Mouse (Mus musculus): ENCODE results near the gene Fkbp5.
"Not testable (repeated sequence)": the region's sequence is repeated elsewhere in the genome, so short reads cannot be mapped to it uniquely, and the experiment has no call there.

Fkbp5 gene

DNA sequence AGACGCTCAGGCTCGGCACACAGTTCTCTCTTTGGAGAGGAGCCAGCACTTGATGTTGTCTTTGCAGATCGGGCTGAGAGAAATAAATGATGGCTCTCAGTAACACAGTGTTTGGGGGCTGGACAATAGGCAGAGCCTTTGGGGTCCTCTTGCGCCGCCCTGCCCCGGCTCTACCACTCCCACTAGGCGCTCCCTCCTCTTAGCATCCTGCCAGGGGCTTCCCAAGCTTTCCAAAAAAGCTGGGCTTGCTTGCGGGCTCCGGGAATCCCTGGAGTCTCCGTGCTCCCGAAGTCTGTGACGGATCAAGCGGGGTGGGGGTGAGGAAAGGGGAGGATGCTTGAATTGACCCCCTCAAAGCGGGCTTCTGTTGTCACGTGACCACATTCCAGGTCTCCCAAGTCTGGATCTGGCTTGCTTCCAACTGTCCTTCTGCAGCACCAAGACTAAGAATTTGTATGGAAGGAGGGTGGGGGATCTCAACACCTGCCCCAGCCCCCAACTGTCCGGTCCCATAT lies at the start of gene Fkbp5:
Gene Fkbp5, minus strand, starts transcription at position 87 of the 515 bp plus-strand sequence.
- peak; percentile 49 for DNase-seq (ENCODE audit: low read depth, low spot score)

DNA sequence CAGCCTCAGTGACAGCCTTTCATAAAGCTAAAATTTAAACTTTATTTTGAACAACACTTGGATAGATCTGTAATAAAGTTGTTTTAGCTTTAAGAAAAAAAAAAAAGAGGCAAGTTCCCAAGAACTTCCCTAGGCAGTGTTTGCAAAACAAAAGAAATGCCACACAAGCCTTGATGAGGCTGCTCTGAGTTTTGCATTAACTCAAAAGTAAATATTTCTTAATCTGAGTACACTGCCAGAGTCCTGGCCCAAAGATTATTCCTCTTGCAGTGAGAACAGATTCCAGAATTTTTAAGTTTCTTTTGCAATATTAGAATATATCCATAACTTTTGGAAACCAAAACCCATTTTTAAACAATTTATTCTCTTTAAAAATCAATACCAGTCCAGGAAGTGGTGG lies 47.9 kb upstream of the Fkbp5 start:
- no peak for DNase-seq (ENCODE audit: low read depth, low spot score)

DNA sequence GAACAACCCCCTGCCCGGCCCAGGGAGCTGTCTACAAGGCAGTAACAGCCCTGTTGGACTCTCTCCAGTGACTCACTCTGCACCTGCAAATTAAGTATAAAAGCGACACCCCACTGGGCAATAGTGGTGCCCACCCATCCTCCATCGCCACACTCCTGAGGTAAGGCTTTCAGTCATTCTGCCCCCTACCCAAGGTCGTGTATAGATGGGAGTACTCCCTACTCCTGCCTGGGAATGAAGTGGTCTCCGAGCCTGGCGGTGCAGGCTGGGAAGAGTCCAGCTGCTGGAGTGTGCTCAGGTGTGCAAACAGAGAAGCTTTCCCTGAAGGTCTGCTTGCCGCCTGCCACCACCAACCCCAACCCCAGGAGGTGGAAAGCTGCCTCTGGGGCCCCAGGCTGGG lies 44.3 kb upstream of the Fkbp5 start:
- DNase-seq (ENCODE audit: low read depth, low spot score), result no peak

DNA sequence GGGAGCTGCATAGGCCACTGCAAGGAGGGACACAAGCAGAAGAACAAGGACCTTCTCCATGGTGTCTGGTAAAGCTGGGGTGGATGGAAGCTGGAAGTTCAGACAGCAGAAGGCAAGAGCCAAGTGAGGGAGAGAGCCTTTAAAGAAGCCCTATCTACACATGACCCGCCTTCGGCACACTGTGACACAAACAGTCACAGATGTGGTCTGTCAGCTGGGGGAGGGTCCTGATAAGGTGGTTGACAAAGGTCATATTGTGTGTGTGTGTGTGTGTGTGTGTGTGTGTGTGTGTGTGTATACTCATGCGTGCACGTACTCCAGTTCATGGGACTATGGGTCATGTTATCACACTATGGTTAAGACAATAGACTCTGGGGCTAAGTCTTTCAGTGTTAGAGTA lies 43.3 kb upstream of the Fkbp5 start, which contains the start of gene Clps:
Gene Clps, minus strand, starts transcription at position 169 of the 400 bp plus-strand sequence.
- DNase-seq (ENCODE audit: low read depth, low spot score), result no peak

DNA sequence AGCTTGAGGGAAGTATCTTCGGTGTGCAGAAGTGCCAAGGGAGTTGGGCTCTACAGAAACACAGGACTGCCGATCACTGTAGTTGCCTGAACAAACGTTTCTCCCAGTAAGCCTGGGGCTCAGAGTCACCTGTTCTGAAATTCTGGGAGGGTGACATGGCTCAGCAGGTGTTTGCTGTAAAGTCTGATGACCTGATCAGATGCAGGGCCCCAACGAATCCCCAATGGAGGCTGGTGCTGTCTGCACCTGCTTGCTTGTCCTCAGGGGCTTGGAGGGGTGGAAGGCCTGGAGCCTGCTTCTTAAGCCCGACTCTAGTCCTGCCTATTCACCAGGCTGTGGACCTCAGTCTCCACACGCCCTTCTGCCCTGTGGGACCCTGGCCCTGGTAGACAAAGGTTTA lies 40.4 kb upstream of the Fkbp5 start:
- no peak for DNase-seq (ENCODE audit: low read depth, low spot score)

DNA sequence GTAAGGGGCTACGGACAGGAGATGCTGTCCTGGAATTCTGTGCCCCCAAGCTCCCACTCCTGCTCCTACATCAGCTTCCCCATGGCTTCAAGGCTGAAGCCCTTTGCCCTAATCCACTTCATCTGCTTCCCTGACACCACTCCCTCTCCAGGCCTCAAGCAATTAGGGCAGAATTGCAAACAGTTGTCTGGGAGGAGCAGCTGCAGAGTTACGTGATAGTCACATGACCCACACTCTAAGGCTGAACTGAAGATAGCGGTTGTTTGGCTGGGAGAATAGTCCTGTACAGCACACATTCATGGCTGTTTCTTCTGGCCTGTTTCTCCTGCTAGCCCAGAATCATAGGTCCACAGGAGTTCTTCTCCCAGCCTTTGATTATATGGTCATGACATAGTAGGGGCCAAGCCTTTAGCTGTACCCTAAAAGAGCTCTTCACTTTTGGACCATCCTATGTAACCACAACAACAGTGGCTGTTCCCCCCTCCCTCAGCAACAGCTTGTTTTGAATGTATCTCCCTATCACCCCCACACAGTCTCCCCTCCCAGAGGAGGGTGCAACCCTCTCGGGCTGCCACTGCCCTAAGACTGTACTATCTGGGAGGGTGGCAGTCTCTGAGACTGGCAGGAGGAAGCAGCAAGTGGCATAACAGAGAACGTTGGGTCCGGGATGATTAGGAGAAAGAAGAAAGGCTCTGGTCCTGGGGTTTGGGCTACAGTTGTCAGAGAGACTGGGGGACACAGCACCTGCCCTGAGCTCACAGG lies 39.5 kb upstream of the Fkbp5 start:
- no peak for DNase-seq (ENCODE audit: low read depth, low spot score)

DNA sequence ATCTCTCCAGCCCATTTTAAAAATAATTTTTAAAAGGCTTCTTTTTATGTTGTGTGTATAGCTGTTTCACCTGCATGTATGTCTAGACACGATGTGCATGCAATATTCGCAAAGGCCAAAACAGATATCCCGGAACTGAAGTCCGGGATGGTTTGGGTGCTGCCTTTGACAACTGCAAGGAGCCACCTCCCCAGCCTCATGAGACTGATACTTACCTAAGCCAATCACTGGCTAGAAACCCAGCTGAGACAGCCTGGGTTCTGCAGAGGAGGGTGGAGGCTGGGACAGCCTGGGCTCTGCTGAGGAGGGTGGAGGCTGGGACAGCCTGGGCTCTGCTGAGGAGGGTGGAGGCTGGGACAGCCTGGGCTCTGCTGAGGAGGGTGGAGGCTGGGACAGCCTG lies 36.7 kb upstream of the Fkbp5 start:
- DNase-seq (ENCODE audit: low read depth, low spot score), result not testable (repeated sequence)

DNA sequence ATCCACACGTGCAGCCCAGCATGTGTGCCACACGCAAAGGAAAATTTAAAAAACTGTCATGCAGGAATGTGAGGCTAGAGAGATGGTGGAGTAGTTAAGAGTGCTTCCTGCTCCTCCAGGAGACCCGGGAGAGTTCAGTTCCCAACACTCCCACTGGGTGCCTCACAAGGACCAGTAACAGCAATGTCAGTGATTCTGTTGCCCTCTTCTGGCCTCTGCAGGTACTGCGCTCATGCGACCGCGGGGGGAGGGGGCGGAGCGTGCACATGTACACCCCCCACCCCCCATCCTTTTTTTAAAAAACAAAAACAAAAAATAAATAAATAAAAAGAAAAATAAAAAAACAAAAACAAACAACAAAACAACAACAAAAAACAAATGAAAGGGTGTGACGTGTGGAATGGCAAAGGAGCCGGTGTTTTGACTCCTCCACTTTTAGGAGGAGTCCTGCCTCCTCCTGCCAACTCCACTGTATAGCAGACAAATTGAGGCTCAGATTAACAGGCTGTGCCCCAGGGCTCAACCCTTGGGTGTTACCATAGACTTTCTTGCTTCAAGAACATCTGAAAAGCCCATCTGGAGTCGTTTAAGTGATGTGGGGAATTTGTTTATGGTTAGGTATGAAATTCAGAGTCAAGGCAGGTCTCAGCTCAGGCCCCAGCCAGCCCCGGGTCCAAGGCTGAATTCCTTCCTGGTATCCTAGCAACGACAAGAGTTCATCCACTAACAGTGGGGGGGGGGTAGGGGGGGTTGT lies 35.9 kb upstream of the Fkbp5 start:
- peak; percentile 59 for DNase-seq (ENCODE audit: low read depth, low spot score)

DNA sequence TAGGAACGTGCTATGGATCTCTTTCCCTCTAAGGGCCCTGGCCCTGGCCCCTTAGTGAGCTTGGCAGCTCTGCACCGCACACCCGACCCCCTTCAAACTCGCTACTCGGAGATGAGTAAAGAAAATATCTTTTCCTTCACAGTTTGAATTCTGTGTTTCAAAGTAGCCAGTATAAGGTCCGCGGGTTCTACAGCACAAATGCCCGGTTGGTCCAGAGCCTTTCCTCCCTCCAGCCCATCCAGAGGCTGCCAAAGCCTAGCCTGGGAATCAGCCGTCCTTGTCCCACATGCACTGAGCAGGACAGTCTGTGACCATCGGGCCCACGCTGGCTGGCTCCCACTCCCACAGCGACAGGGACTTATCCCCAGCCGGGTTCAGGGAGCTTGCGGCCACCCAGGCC lies 31.8 kb upstream of the Fkbp5 start, which contains the start of gene Clpsl2:
Gene Clpsl2, plus strand, starts transcription at position 301 of the 400 bp plus-strand sequence.
- no peak for DNase-seq (ENCODE audit: low read depth, low spot score)

DNA sequence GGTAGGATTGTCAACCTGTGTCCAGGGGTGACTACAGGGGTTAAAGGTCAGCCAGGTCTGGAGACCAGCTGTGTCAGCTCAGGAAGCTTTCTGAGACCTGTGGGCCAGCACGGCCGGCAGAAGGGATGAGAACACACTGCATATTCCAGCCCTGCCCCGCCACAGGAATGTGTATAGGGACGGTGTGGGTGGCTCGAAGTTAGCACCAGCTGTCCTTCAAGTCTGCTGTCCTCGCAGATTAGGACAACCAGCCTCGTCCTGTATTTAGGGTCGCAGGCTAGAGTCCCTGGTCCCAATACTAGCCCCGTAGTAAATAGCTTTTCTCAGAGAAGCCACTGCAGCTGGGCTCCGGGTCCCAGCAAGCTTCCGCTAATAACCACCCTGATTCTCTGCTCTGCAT lies 31.2 kb upstream of the Fkbp5 start:
- DNase-seq (ENCODE audit: low read depth, low spot score), result no peak

DNA sequence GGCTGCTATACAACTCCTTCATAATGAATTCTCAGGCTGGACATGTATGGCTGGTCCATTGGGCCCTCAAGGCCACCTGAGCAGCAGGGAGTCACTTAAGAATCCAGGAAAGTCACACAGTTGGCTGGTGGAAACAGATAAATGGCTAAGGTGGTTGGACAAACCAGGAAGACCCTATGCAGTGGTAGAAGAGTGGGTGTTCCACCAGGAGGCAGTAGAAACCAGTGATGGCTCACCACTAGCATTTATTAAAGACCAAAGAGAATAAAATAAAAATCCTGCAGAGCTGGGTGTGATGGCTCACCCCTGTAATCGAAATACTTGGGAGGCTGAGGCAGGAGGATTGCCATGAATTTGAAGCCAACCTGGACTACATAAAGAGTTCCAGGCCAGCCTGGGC lies 29.6 kb upstream of the Fkbp5 start:
- DNase-seq (ENCODE audit: low read depth, low spot score), result no peak

DNA sequence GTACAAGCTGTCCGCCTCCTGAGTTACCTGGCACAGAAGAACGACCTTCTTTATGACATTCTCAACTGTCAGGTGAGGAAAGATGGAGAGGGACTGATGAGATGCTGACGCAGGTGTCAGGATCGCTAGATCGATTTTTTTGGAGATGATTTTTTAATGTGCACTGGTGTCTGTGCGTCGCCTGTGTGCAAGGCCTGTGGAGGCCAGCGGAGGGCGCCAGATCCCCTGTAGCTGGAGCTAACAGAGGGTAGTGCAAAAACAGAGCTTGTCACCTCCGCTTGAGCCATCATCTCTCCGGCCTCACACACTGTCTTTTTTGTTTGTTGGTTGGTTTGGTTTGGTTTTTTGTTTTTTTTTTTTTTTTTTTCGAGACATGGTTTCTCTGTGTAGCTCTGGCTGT lies 20.6 kb upstream of the Fkbp5 start:
- no peak for DNase-seq (ENCODE audit: low read depth, low spot score)

DNA sequence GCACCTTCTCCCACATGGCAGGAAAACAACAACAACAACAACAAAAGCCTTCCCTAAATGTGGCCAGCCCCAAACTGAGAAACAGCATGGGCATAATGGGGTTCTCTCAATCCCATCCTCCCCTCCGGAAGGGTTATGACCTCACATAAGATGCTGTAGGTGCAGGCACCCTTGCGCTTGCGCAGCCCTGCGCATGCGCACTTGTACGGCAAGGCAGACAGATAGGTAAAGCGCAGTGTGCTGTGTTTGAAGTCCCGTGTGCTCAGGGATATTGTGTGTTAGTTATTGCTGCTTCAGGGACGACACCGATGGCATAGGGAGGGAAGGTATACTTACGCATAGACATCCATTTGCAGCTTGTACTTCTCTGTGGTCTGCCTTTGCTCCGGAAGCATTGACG lies 16.0 kb upstream of the Fkbp5 start:
- DNase-seq (ENCODE audit: low read depth, low spot score), result no peak

DNA sequence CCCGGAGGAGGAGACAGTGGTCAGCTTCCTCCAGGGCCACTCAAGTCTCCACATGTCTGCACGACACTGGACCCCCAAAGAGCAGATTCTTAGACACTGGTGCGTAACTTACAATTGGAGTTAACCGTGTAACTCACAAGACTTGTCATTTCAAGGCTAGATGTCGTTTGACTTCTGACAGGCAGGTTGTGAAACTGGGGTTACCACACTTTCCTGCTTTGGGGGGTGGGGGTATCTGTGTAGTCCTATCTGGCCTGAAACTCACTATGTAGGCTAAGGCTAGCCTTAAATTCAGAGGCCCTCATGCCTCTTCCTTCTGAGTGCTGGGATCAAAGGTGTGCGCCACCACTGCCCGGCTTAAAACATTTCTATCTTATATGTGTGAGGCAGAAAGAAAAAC lies 15.2 kb upstream of the Fkbp5 start:
- no peak for DNase-seq (ENCODE audit: low read depth, low spot score)

DNA sequence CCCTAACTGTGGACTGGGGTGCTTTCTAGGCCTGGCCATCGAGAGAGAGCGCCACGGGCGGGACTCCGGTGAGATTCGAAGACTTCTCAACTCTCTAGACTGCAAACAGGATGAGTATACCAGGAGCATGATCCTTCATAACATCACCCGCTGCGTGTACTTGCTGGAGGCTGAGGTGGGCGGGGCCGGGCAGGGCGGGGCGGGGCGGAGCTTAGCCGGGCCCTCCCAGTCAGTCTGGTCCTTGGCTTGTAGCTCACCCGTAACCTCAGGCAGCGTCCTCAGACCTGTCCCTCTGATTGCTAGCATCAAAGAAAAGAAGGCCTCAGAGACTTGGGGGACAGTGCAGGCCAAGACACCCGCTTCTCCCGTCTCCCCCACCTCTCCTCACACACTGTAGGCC lies 14.6 kb upstream of the Fkbp5 start:
- no peak for DNase-seq (ENCODE audit: low read depth, low spot score)

DNA sequence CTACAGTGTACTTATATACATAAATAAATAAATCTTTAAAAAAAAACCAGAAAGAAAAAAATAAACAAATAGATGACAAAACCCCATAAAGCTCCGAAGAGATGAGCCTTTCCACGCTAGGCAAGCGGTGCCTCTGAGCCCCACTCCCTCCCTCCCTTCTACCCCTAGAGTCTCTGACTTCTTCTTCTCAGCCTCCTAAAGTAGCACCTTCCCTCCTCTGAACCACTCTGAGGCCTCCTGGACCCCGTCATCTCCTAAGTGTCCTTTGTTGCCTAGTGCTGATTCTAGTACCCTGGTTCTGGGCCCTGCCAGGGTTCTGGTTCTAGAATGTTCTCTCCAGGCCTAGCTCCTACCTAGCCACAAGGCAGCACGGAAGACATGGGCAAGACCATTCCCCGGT lies 13.2 kb upstream of the Fkbp5 start, which contains the start of gene Armc12:
Gene Armc12, plus strand, starts transcription at position 301 of the 400 bp plus-strand sequence.
- DNase-seq (ENCODE audit: low read depth, low spot score), result no peak

DNA sequence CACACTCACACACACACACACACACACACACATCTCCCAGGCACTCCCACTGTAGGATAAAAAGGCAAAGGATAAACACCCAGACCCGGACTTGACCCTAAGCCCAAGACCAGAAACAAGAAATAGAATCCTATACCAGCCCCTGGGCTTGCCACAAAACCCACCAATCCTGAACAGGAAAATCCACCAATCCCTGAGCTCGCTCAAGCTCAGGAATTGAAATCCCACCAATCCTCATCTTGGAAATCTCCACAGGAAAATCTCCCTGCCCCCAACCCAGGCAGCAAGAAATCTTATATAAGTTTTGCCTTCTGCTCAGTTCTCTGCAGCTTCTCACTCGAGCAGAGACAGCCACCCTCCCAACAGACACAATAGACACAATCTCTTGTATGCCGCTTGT lies 11.8 kb upstream of the Fkbp5 start:
- DNase-seq (ENCODE audit: low read depth, low spot score), result no peak

DNA sequence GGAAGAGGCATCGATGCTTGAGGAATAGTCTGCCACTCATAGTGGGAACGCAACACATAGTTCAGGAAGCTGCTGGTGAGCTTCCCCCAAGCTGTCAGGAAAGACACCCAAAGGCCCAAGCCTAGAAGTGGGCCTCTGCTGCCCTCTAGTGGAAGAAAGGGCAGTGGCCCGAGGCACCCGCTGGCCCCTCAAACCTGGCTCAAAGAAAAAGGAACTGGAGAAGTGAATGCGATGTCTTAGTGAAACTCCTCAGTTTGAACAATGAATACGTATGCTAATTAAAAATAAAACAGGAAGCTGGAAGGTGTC lies 10.7 kb upstream of the Fkbp5 start:
- DNase-seq (ENCODE audit: low read depth, low spot score), result peak; percentile 64

DNA sequence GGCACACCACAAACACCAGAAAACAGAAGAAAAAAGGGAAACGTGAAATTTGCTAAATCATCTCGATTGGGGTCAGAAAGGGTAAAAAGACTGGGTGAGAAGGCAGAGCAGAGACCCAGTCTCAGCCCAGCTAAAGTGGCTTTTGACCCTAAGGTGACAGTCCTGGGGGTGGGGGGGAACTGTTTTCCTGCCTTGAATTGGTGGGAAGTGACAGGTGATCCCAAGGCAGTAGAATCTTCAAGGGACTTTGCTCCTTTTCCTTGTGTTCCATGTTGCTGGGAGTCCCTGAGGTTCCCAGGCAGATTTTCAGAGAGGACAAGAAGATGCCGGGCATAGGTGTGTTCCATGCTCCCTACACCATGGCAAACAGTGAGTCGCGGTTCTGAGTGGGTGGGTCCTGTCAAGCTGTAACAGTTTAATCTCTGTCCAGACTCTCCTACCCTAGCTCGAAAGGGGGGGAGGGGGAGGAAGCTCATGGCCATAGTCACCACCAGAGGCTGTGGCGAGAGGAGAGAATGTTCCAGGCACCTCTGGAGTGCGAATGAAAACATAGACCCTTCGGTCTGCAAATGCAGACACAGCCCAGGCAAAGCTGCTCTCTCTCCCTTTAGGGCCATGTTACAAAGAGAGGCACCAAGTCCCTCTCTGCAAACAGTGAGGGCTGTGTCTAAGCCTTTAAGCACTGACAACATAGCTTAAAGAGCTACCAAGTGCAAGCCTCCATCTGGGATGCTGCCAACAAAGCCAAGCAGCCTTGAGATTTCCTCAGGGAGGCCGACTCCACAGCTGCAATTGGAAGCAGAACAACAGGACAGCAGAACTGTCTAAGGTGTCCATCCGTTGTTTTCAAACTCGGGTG lies 10.1 kb upstream of the Fkbp5 start:
- DNase-seq (ENCODE audit: low read depth, low spot score), result no peak

DNA sequence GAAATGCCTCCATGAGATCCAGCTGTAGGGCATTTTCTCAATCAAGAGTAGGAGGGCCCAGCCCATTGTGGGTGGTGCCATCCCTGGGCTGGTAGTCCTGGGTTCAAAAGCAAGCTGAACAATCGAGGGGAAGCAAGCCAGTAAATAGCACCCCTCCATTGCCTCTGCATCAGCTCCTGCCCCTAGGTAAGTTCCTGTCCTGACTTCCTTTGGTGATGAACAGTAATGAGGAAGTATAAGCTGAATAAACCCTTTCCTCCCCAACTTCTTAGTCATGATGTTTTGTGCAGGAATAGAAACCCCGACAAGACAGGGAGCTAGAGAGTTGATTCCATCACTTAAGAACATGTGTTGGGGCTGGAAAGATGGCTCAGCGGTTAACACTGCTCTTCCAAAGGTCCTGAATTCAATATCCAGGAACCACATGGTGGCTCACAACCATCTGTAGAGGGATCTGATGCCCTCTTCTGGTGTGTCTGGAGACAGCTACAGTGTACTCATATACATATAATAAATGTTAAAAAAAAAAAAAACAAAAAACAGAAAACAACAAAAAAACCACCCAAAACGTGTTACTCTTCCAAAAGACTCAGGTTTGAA lies 7.6 kb upstream of the Fkbp5 start:
- DNase-seq (ENCODE audit: low read depth, low spot score), result no peak

DNA sequence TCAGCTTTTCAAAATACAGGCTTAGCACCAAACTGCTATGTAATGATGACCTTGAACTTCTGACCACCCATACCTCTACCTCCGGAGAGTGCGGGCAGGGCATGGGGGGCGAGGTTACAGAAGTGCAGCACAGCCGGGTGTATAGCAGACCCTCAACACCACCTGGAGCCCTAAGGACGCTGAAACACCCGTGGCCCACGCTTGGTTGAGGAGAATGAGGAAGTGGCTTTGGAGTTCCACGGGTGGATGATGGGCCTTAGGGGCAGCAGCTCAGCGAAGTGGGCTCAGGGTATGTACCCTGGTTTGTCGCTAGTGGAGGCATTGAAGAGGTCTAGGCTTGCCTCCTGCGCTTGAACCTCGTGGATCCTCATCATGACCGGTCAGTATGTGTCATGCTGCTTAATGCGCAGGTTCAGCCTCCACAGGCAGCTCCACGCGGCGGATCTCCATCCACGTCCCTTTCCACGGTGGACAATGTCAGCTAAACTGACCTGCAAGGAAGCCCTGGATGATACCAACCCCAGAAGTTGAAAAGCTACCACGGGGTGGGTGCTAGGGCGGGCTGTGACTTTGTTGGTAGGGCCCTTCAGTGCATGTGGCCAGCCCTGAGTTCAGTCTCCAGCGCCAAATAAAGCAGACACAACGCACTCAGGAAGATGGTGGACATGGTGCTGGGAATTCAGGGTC lies 6.8 kb upstream of the Fkbp5 start:
- no peak for DNase-seq (ENCODE audit: low read depth, low spot score)

Measured in embryo, embryonic 11.5 days (tissue).